Mouse (Mus musculus) frontal cortex, postnatal 25 days (tissue): Measurements from ENCODE around the gene Atp1a1.

Source experiments
- DNase-seq, 2 experiments: peaks; one replicate each; pipeline ENCODE4 v3.0.0; 2022; ENCODE audit warnings: low spot score in 2 of 2

Atp1a1 gene

GRCm38 (mm10) chr3:101611813-101612491 is 7.5 kb upstream of the Atp1a1 start:
- DNase-seq = no peak

- DNase-seq = no peak
These were observed 6.7 kb upstream of the Atp1a1 start for GRCm38 (mm10) chr3:101611012-101611812.

GRCm38 (mm10) chr3:101609302-101609701 is 4.8 kb upstream of the Atp1a1 start:
- no peak for DNase-seq

GRCm38 (mm10) chr3:101606861-101607455 is 2.5 kb upstream of the Atp1a1 start:
- no peak for DNase-seq

- no peak for DNase-seq
These were observed 1.2 kb upstream of the Atp1a1 start for GRCm38 (mm10) chr3:101605721-101606120.

- DNase-seq = no peak
These were observed 807 bp upstream of the Atp1a1 start for GRCm38 (mm10) chr3:101605291-101605690.

- DNase-seq = peak; percentile 37 to 47
These were observed 579 bp downstream of the Atp1a1 start for GRCm38 (mm10) chr3:101603661-101604549.

- no peak for DNase-seq
These were observed 1.3 kb downstream of the Atp1a1 start for GRCm38 (mm10) chr3:101603194-101603593.

- no peak for DNase-seq
These were observed 1.9 kb downstream of the Atp1a1 start for GRCm38 (mm10) chr3:101602511-101603055.

GRCm38 (mm10) chr3:101601687-101602086 is 2.8 kb downstream of the Atp1a1 start:
- no peak for DNase-seq

- DNase-seq = no peak
These were observed 3.4 kb downstream of the Atp1a1 start for GRCm38 (mm10) chr3:101601003-101601525.

- no peak for DNase-seq
These were observed 4.4 kb downstream of the Atp1a1 start for GRCm38 (mm10) chr3:101599920-101600741.

- no peak for DNase-seq
These were observed 5.1 kb downstream of the Atp1a1 start for GRCm38 (mm10) chr3:101599191-101599919.

- DNase-seq = no peak
These were observed 6.1 kb downstream of the Atp1a1 start for GRCm38 (mm10) chr3:101598231-101598905.

- DNase-seq = no peak
These were observed 7.0 kb downstream of the Atp1a1 start for GRCm38 (mm10) chr3:101597317-101598096.

- no peak for DNase-seq
These were observed 7.8 kb downstream of the Atp1a1 start for GRCm38 (mm10) chr3:101596686-101597085.

- no peak for DNase-seq
These were observed 8.4 kb downstream of the Atp1a1 start for GRCm38 (mm10) chr3:101595866-101596630.
